Mouse (Mus musculus) intestine, embryonic 15.5 days (tissue): Measurements from ENCODE around the gene Ankrd34a. TPM values are rescaled to one million over a fixed set of nuclear protein-coding genes. Genes with fewer than 3 reads are reported as not detected.

ENCODE experiments used
- ATAC-seq: fragments of 200-750 bp; cut with Nextera tagmentation; 2 replicates; pipeline ENCODE4 v1.8.0; 2017; ENCODE audit warnings: moderate TSS enrichment, moderate library complexity
- H3K27ac ChIP-seq: fragments of 300-500 bp; sonication (generic); 2 replicates; pipeline ENCODE4 v1.5.1; 2015; ENCODE audit warnings: mild to moderate bottlenecking, inconsistent platforms
- H3K27me3 ChIP-seq: fragments of 300-500 bp; sonication (generic); replicated peaks from 2 replicates; pipeline ENCODE4 v1.6.1; 2015; ENCODE audit warnings: inconsistent platforms
- H3K36me3 ChIP-seq: fragments of 300-500 bp; sonication (generic); 2 replicates; pipeline ENCODE4 v1.6.1; 2015; ENCODE audit warnings: inconsistent platforms
- H3K4me1 ChIP-seq: fragments of 300-500 bp; sonication (generic); replicated peaks from 2 replicates; pipeline ENCODE4 v1.6.1; 2015; ENCODE audit warnings: inconsistent platforms
- H3K4me2 ChIP-seq: fragments of 300-500 bp; sonication (generic); replicated peaks from 2 replicates; pipeline ENCODE4 v1.6.1; 2015; ENCODE audit warnings: mild to moderate bottlenecking, inconsistent platforms
- H3K4me3 ChIP-seq: fragments of 300-500 bp; sonication (generic); replicated peaks from 2 replicates; pipeline ENCODE4 v1.5.1; 2015; ENCODE audit warnings: inconsistent platforms
- H3K9ac ChIP-seq: fragments of 300-500 bp; sonication (generic); 2 replicates; pipeline ENCODE4 v1.6.1; 2015; ENCODE audit warnings: inconsistent platforms
- H3K9me3 ChIP-seq: fragments of 300-500 bp; sonication (generic); 2 replicates; pipeline ENCODE4 v1.6.1; 2016; ENCODE audit warnings: inconsistent platforms
- WGBS: fragments of 180-500 bp; shearing (Covaris S2); methylation state at CpG from one replicate; pipeline ENCODE4 v1.1.7; 2015; 5-methylcytosine and 5-hydroxymethylcytosine counted together
- polyA plus RNA-seq: library from polyadenylated mRNA; unstranded; fragments of >200 nt; fragmentation: Nextera tagmentation; extraction: Ambion mirVana; gene quantifications from 2 replicates; pipeline ENCODE4 v1.2.1, GENCODE M21; 2015

Gene Ankrd34a
- polyA plus RNA-seq, 1 experiment from 2014 or later = 2.3 TPM

DNA sequence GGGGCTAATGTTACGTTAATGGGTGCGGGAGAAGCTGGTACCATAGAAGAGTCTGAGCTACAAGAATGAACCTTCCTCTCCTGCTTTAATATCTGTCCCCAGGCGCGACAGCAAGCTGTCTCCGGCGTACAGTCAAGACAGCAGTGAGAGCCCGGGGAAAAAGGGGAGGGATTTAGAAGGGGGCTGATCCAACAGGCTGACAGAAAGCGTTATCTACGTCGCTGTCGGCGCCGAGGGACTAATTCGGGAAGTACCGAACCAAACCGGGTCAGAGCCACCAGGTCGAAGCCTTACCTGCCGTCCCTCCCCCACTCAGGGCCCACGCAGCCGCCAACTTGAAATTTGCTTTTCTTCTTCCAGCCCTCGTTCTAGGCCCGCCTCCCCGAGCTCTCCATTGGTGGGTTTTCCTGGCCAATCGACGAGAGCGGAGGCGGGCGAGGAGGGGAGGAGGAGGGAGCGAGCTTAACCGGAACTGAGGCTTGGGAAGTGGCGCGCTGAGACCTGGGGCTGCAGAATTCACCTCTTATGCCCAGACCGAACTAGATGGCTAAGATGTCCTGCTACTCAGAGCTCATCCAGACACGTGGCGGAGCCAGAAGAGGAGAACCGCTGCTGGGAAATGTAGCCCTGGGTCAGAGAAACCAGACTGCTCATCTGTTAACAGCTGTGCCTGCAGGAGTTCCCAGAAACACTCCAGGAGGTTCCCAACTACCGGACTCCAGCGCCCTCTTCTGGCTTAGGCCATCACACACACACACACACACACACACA, 2.5 kb upstream of the Ankrd34a start, which contains the start of gene Polr3gl:
Gene Polr3gl (minus strand): TSS at position 392 of the 771 bp plus-strand sequence.
- peak; percentile 94 for ATAC-seq
- WGBS = under 1% methylated on average over 38 of the region's 38 CpGs
- peaks cover 26% of the 10 kb centered on the region for H3K27me3 ChIP-seq

GRCm38 (mm10) chr3:96594851-96595250, 1.6 kb upstream of the Ankrd34a start:
- H3K4me1 ChIP-seq = peaks cover 37% of the 10 kb centered on the region
- no peak overlapping the region for H3K4me3 ChIP-seq
- H3K9me3 ChIP-seq = no peaks in the 10 kb centered on the region
- WGBS = 82% methylated on average over 5 of the region's 5 CpGs
- no peak overlapping the region for H3K27ac ChIP-seq
- peaks cover 32% of the 10 kb centered on the region for H3K27me3 ChIP-seq
- H3K9ac ChIP-seq = no peak overlapping the region
- no peak for ATAC-seq
- no peaks in the 10 kb centered on the region for H3K36me3 ChIP-seq
- no peak overlapping the region for H3K4me2 ChIP-seq

More for the DNA sequence above, 2.5 kb upstream of the Ankrd34a start, which contains the start of gene Polr3gl:
- peak within 1 kb of the TSS; percentile 78 for H3K4me2 ChIP-seq
- no peaks in the 10 kb centered on the region for H3K9me3 ChIP-seq
- H3K36me3 ChIP-seq = no peaks in the 10 kb centered on the region
- H3K9ac ChIP-seq = peak within 1 kb of the TSS; percentile 69
- H3K4me3 ChIP-seq = peak within 1 kb of the TSS; percentile 57
- peaks cover 37% of the 10 kb centered on the region for H3K4me1 ChIP-seq
- peak within 1 kb of the TSS; percentile 88 for H3K27ac ChIP-seq

DNA sequence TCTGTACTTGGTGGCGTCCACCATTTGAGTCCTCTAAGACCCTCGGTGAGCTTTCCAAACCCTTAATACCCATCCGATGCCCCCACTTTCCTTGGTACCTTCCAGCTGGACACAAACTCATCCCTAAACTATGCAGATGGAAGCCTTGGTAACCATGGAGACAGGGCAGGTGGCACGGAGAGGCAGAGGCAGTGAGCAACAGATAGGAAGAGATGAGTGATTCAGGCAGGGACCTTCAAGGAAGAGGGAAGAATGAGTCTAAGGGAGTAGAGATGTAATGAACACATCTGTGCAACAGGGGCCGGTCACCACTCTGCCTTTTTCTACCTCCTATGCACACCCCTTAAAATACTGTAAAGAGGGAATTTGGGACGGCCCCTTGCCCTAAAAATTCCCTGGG, 775 bp upstream of the Ankrd34a start:
- no peak for ATAC-seq
- Histone ChIP-seq H3K9me3 (no peaks in the 10 kb centered on the region), H3K36me3 (no peaks in the 10 kb centered on the region), H3K4me3 (0 out of 2 replicates have a peak overlapping the region, but pooled peaks have one; percentile 6), H3K27ac (no peak overlapping the region), H3K4me2 (peak overlapping the region; percentile 91), H3K4me1 (peaks cover 37% of the 10 kb centered on the region), H3K27me3 (peaks cover 32% of the 10 kb centered on the region), H3K9ac (no peak overlapping the region)
- 33% methylated on average over 6 of the region's 6 CpGs for WGBS

GRCm38 (mm10) chr3:96596855-96597254, 419 bp downstream of the Ankrd34a start:
- Histone ChIP-seq H3K9me3 (no peaks in the 10 kb centered on the region), H3K36me3 (no peaks in the 10 kb centered on the region), H3K27me3 (peaks cover 37% of the 10 kb centered on the region), H3K27ac (no peak overlapping the region), H3K4me1 (peaks cover 37% of the 10 kb centered on the region), H3K4me3 (peak overlapping the region; percentile 47), H3K4me2 (peak overlapping the region; percentile 91), H3K9ac (peak overlapping the region; percentile 67)
- WGBS = 2% methylated on average over 11 of the region's 12 CpGs
- ATAC-seq = no peak

GRCm38 (mm10) chr3:96597435-96597891, 1.0 kb downstream of the Ankrd34a start:
- WGBS = under 1% methylated on average over 40 of the region's 40 CpGs
- peak overlapping the region; percentile 67 for H3K9ac ChIP-seq
- H3K27ac ChIP-seq = peak overlapping the region; percentile 67
- H3K9me3 ChIP-seq = no peaks in the 10 kb centered on the region
- peaks cover 37% of the 10 kb centered on the region for H3K27me3 ChIP-seq
- no peak for ATAC-seq
- peaks cover 39% of the 10 kb centered on the region for H3K4me1 ChIP-seq
- peak overlapping the region; percentile 47 for H3K4me3 ChIP-seq
- no peaks in the 10 kb centered on the region for H3K36me3 ChIP-seq
- peak overlapping the region; percentile 91 for H3K4me2 ChIP-seq

GRCm38 (mm10) chr3:96598156-96599068, 2.0 kb downstream of the Ankrd34a start:
- peak overlapping the region; percentile 67 for H3K27ac ChIP-seq
- 1% methylated on average over 54 of the region's 54 CpGs for WGBS
- no peak for ATAC-seq

DNA sequence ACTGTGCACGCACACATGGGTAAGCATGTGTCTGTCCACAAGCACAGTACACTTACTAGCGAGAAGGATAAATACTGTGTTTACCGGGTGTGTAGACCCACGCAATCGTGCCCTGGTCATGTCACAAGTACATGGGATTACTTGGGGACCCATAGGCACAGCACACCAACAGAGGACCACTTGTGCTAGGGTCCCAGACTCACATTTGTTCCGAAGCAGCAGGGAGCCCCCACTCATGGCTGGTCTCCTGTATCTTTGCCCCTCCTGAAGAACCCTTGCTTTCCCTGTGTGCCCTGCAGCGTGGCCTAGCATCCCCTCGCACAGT, 2.6 kb downstream of the Ankrd34a start:
- no peak for ATAC-seq
- Histone ChIP-seq H3K4me2 (peak overlapping the region; percentile 91), H3K27ac (no peak overlapping the region), H3K9me3 (no peaks in the 10 kb centered on the region), H3K4me1 (peaks cover 42% of the 10 kb centered on the region), H3K9ac (peak overlapping the region; percentile 67; the same call in 1 of the 2 replicates), H3K36me3 (no peaks in the 10 kb centered on the region), H3K4me3 (peak overlapping the region; percentile 47; the same call in 1 of the 2 replicates), H3K27me3 (peaks cover 37% of the 10 kb centered on the region)
- WGBS = 53% methylated on average over 8 of the region's 8 CpGs

More at GRCm38 (mm10) chr3:96598156-96599068, 2.0 kb downstream of the Ankrd34a start:
- Histone ChIP-seq H3K36me3 (no peaks in the 10 kb centered on the region), H3K4me1 (peaks cover 42% of the 10 kb centered on the region), H3K9ac (peak overlapping the region; percentile 67), H3K9me3 (no peaks in the 10 kb centered on the region), H3K27me3 (peaks cover 37% of the 10 kb centered on the region), H3K4me2 (peak overlapping the region; percentile 91), H3K4me3 (peak overlapping the region; percentile 47)

GRCm38 (mm10) chr3:96599411-96599810, 3.0 kb downstream of the Ankrd34a start:
- peaks cover 37% of the 10 kb centered on the region for H3K27me3 ChIP-seq
- WGBS = 76% methylated on average over 3 of the region's 3 CpGs
- peaks cover 42% of the 10 kb centered on the region for H3K4me1 ChIP-seq
- no peak overlapping the region for H3K4me3 ChIP-seq
- H3K9ac ChIP-seq = no peak overlapping the region
- ATAC-seq = no peak
- H3K9me3 ChIP-seq = no peaks in the 10 kb centered on the region
- H3K4me2 ChIP-seq = no peak overlapping the region
- H3K36me3 ChIP-seq = no peaks in the 10 kb centered on the region
- no peak overlapping the region for H3K27ac ChIP-seq

DNA sequence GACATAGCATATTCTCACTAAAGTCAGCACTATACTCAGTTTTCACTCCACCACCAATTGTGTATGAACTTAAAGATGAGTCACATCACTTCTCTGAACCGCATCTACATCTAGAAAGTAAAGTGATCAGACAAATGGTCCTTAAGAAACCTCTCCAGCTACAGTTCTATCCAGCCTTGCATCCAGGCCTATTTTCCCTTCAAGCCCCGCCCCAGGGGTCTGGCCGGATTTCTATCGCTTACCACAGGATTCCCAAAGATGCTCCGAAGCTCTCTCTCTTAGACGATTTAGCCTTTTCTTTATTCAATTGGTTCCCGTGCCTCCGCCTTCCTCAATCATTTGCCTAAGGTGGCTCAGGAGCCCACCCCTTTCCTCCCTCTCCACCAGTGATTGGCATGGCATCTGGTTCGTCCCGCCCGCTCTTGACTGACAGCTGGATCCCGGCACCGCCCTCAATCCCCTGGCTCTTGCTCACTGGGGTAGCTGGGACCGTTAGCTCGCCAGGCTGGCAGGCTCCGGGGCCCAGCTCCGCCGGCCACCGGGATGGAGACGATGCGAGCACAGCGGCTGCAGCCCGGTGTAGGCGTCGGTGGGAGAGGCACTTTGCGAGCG, 4.3 kb downstream of the Ankrd34a start, which contains the start of gene Lix1l:
Gene Lix1l (plus strand): TSS at position 511 of the 612 bp plus-strand sequence.
- Histone ChIP-seq H3K4me2 (peak within 1 kb of the TSS; percentile 80), H3K4me1 (peaks cover 43% of the 10 kb centered on the region), H3K36me3 (no peaks in the 10 kb centered on the region), H3K27ac (peak within 1 kb of the TSS; percentile 98), H3K27me3 (peaks cover 30% of the 10 kb centered on the region), H3K9ac (peak within 1 kb of the TSS; percentile 77), H3K9me3 (no peaks in the 10 kb centered on the region), H3K4me3 (peak within 1 kb of the TSS; percentile 71)
- WGBS = 1% methylated on average over 27 of the region's 27 CpGs
- ATAC-seq = peak; percentile 94

DNA sequence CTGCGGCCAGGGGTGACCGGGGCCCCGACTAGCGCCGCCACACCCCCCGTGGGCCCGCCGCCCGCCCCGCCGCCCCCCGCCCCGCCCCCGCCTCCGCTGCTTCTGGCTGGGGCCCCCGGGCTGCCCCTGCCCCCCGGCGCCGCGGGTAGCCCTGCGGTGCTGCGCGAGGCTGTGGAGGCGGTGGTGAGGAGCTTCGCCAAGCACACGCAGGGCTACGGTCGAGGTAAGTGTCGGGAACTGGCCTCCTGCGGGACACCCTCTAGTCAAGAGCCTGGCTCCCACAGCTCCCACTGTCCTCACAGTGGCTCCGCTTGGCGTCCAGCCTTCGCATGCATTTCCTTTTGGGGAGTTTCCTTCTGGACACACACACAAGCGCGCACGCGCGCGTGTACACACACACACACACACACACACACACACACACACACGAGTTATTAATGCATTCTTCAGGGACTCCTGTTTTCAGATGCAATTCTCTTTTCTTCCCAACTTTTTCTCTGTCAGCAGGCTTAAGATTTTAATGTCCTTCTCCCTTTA, 4.9 kb downstream of the Ankrd34a start:
- Histone ChIP-seq H3K9me3 (no peaks in the 10 kb centered on the region), H3K27ac (peak overlapping the region; percentile 98), H3K9ac (peak overlapping the region; percentile 77), H3K4me2 (peak overlapping the region; percentile 80), H3K36me3 (no peaks in the 10 kb centered on the region), H3K4me3 (peak overlapping the region; percentile 71), H3K27me3 (peaks cover 25% of the 10 kb centered on the region), H3K4me1 (peaks cover 38% of the 10 kb centered on the region)
- WGBS = under 1% methylated on average over 20 of the region's 40 CpGs
- peak; percentile 70 for ATAC-seq

- 29% methylated on average over 10 of the region's 10 CpGs for WGBS
- no peak for ATAC-seq
- Histone ChIP-seq H3K4me3 (peak overlapping the region; percentile 71), H3K9me3 (no peaks in the 10 kb centered on the region), H3K4me1 (peaks cover 30% of the 10 kb centered on the region), H3K9ac (peak overlapping the region; percentile 77), H3K27ac (peak overlapping the region; percentile 98), H3K27me3 (peaks cover 21% of the 10 kb centered on the region), H3K36me3 (no peaks in the 10 kb centered on the region), H3K4me2 (peak overlapping the region; percentile 80)
Observed at GRCm38 (mm10) chr3:96601941-96602703, 5.7 kb downstream of the Ankrd34a start.
